Mouse (Mus musculus) limb, embryonic 10.5 days (tissue): ENCODE measurements around the gene Eci3. TPM values are rescaled to one million over a fixed set of nuclear protein-coding genes. Genes with fewer than 3 reads are reported as not detected.
"Not testable (repeated sequence)": the region's sequence is repeated elsewhere in the genome, so short reads cannot be mapped to it uniquely, and the experiment has no call there.

Experiments used
- DNase-seq: peaks from one replicate; pipeline ENCODE4 v3.0.0-alpha.2; 2017; ENCODE audit warnings: low spot score
- H3K27ac ChIP-seq: fragments of 300-500 bp; sonication (generic); 2 replicates; pipeline ENCODE4 v1.5.1; 2016; ENCODE audit warnings: mild to moderate bottlenecking
- H3K27me3 ChIP-seq: fragments of 300-500 bp; sonication (generic); 2 replicates; pipeline ENCODE4 v1.6.1; 2016; ENCODE audit warnings: low read depth, mild to moderate bottlenecking; ENCODE audit not compliant: poor library complexity, severe bottlenecking
- H3K36me3 ChIP-seq: fragments of 300-500 bp; sonication (generic); 2 replicates; pipeline ENCODE4 v1.6.1; 2016; ENCODE audit warnings: mild to moderate bottlenecking, moderate library complexity
- H3K4me1 ChIP-seq: fragments of 300-500 bp; sonication (generic); 2 replicates; pipeline ENCODE4 v1.6.1; 2016
- H3K4me3 ChIP-seq: fragments of 300-500 bp; sonication (generic); 2 replicates; pipeline ENCODE4 v1.5.1; 2016; ENCODE audit warnings: mild to moderate bottlenecking, moderate library complexity
- H3K9me3 ChIP-seq: fragments of 300-500 bp; sonication (generic); replicated peaks from 2 replicates; pipeline ENCODE4 v1.6.1; 2016; ENCODE audit warnings: mild to moderate bottlenecking
- WGBS: fragments of 180-500 bp; shearing (Covaris S2); methylation state at CpG from one replicate; pipeline ENCODE4 v1.1.7; 2016; 5-methylcytosine and 5-hydroxymethylcytosine counted together
- polyA plus RNA-seq: library from polyadenylated mRNA; unstranded; fragments of >200 nt; fragmentation: Nextera tagmentation; extraction: Ambion mirVana; gene quantifications from 2 replicates; pipeline ENCODE4 v1.2.1, GENCODE M21; 2016

Gene Eci3
- polyA plus RNA-seq, result 0.15 TPM in 1 of 2 replicates, not detected in the other

DNA sequence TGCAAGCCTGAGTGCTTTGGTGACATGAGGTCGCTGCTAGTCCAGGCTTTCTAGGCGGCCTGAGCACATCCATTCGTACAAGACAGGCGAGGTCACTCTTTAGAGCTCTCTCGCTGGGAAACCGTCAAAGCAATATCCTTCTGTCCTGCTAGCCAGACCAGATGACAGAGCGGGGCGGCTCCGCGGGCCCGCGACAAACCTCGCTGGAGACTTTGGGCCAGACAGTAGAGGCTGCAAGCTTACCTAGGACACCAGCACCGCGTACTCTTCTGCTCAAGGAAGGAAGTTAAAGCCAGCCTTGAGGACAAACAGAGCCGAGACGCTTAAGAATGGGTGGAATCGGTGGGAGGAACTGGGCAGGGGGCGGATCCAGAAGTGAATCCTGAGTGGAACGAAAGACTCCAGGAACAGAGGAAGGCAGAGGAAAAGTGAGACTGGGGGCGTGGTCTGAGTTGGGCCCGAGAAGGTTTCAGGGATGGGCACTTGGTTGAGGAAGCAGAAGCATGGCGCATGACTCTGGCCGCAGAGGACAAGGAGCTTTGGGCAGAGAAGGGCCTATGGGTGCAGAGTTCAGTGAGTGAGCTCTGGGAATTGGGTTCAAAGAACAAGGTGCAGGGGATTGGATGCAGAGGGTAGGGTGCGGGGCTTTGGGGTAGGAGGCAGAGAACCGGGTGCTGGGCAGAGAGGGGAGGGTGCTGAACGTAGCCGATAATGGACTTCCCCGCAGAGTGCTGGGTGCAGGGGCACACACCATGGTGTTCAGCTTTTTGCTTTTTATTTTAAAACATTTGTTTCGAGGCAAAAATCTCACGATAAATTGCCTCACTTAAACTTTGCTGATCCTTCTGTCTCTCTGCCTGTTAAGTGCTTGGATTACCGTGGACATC lies at the start of gene Eci3:
Eci3 (minus strand) TSS at position 300 of the 887 bp plus-strand sequence.
- DNase-seq, result peak; percentile 59
- peak within 1 kb of the TSS; percentile 58 for H3K4me3 ChIP-seq
- no peaks in the 10 kb centered on the region for H3K9me3 ChIP-seq
- H3K4me1 ChIP-seq, result peaks cover 12% of the 10 kb centered on the region
- no peak within 1 kb of the TSS for H3K27ac ChIP-seq
- WGBS, result 2% methylated on average over 32 of the region's 32 CpGs
- peaks cover 43% of the 10 kb centered on the region for H3K27me3 ChIP-seq
- no peaks in the 10 kb centered on the region for H3K36me3 ChIP-seq

DNA sequence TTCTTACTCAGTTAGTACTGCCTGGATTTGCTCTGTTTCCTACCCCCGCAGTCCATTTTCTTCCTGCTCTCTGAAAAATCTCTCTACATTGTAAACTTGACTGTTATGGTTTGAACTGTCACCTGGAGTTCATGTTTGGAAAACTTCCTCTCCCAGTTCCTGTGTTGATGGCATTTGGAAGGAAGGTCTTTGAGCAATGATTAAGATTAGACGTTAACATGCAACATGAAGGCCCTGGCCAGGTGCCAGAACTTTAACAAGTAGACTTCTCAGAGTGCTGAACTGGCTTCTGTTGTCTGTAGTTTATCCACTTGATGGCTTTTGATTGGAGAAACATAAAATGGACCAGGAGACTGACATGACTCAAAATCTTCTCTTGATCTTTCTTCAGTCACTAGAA lies 32.3 kb upstream of the Eci3 start:
- H3K4me1 ChIP-seq, result peaks cover 19% of the 10 kb centered on the region
- H3K4me3 ChIP-seq, result no peak overlapping the region
- DNase-seq, result no peak
- 87% methylated on average over 2 of the region's 2 CpGs for WGBS
- H3K9me3 ChIP-seq, result no peaks in the 10 kb centered on the region
- no peaks in the 10 kb centered on the region for H3K27me3 ChIP-seq
- no peak overlapping the region for H3K27ac ChIP-seq
- no peaks in the 10 kb centered on the region for H3K36me3 ChIP-seq

DNA sequence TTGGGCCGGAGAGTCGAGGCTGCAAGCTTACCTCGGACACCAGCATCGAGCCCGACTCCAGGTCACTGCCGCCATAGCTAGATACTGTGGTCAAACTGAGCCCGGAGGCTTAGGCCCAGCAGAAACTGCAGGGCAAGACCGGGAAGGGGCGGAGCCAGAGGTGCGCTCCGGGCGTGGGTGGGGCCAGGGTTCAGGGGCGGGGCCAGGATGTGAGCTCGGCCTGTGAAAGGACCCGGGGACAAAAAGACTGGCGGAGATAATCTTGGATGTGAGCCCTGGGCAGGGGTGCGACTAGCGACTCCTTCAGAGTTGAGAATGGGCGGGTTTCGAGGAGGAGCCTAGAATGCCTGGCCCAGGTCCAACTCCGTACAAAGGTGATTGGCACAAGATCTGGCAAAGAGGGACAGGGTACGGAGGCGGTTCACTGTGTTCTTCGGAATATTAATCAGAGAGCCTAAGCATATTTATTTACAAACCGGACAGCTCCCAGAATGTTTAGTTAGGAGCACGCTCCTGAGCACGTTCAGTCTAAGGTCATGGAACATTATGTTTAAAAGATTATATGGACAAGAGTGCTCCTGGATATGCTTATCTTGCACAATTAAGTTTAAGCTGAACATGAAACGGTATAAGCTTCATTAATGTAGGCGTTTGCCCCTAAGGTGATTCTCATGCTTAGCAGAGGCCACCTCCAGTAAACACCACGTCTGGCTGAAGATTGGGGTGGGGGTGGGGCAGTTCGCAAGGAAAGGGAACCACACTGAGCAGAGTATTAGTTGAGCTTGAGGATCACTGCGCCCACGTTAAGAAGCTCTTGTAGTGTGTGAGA lies 30.6 kb upstream of the Eci3 start:
- Histone ChIP-seq H3K4me1 (peaks cover 19% of the 10 kb centered on the region), H3K27me3 (no peaks in the 10 kb centered on the region), H3K9me3 (no peaks in the 10 kb centered on the region), H3K4me3 (peak overlapping the region; percentile 70), H3K36me3 (peaks cover 11% of the 10 kb centered on the region), H3K27ac (peak overlapping the region; percentile 91)
- WGBS, result 1% methylated on average over 33 of the region's 33 CpGs
- peak; percentile 97 for DNase-seq

GRCm38 (mm10) chr13:34993595-34993982 lies 30.0 kb upstream of the Eci3 start:
- 2% methylated on average over 22 of the region's 22 CpGs for WGBS
- Histone ChIP-seq H3K4me3 (peak overlapping the region; percentile 70), H3K27ac (peak overlapping the region; percentile 91), H3K36me3 (peaks cover 17% of the 10 kb centered on the region), H3K9me3 (no peaks in the 10 kb centered on the region), H3K27me3 (no peaks in the 10 kb centered on the region), H3K4me1 (peaks cover 19% of the 10 kb centered on the region)
- no peak for DNase-seq

DNA sequence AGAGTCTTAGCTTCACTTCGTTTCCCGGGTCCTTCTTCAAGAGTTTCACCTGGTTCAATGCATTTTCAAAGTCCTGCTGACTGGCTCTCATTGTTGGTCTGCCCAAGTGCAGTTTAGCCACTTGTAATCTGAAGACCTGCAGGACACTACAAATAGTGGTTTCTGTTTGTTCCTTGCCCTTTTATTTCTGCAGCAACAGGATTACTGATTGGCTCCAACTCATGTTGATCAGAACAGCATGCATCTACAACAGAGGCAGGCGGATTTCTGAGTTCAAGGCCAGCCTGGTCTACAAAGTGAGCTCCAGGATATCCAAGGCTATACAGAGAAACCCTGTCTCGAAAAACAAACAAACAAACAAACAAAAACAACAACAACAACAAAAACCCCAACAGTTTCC lies 29.5 kb upstream of the Eci3 start:
- peak overlapping the region; percentile 91 for H3K27ac ChIP-seq
- 86% methylated on average over 4 of the region's 4 CpGs for WGBS
- no peaks in the 10 kb centered on the region for H3K27me3 ChIP-seq
- H3K4me3 ChIP-seq, result peak overlapping the region; percentile 70
- no peaks in the 10 kb centered on the region for H3K9me3 ChIP-seq
- H3K36me3 ChIP-seq, result peaks cover 22% of the 10 kb centered on the region
- no peak for DNase-seq
- H3K4me1 ChIP-seq, result peaks cover 19% of the 10 kb centered on the region

DNA sequence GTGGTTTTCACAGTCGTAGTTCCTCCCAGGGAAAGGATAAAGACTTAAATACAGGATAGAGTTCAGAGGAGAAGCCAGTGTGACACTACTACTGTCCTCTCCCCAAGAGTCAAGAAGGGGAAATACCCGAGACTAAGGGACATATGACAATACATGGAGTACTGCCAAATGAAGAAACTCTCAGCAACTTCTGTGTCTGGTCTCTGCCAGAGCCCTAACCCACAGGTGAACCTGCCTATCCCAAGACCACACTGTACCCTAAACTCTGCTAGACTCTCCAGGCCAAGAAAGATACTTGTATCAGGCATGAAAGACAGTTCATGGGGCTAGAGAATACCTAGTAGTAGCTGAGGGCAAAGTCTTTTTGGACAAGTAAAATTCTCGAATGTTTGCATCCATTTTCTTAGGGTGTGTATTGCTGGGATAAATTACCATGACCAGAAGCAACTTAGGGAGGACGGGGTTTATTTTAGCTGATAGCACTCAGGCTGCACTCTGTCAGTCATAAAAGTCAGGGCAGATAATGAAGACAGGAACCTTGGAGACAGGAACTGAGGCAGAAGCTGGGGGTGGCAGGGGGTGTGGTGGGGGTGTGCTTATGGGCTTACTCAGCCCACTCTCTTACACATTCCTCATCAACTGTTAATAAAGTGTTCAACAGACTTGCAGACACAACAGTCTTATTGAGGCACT lies 28.1 kb upstream of the Eci3 start:
- Histone ChIP-seq H3K27ac (no peak overlapping the region), H3K9me3 (no peaks in the 10 kb centered on the region), H3K27me3 (no peaks in the 10 kb centered on the region), H3K4me1 (peaks cover 19% of the 10 kb centered on the region), H3K4me3 (no peak overlapping the region), H3K36me3 (peaks cover 35% of the 10 kb centered on the region)
- DNase-seq, result no peak
- WGBS, result 80% methylated on average over 4 of the region's 4 CpGs

- not testable (repeated sequence) for H3K27me3 ChIP-seq, DNase-seq, H3K4me1 ChIP-seq, H3K27ac ChIP-seq, H3K9me3 ChIP-seq, H3K4me3 ChIP-seq
- peaks cover 95% of the 10 kb centered on the region for H3K36me3 ChIP-seq
- 95% methylated on average over 1 of the region's 1 CpGs for WGBS
Observed at GRCm38 (mm10) chr13:34983479-34983878, 19.9 kb upstream of the Eci3 start.

DNA sequence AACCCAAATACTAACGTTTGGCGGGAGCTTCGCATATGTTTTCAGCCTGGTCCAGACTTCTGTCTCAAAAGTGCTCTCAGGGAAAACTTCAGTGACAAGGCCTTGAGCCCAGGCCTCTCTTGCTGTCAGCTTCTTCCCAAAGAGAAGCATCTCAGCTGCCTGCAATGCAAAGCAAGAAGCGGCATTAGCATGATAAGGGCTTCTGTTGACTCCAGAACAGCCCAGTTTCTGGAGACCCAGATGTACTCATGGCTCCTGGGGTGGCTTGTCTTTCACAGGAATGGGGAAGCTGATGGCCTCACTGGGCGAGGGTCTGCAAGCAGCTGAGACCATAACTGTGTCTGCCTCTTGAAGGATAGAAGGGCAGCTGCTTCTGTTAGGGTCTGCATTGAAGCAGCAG lies 15.0 kb upstream of the Eci3 start:
- H3K9me3 ChIP-seq, H3K4me3 ChIP-seq, H3K4me1 ChIP-seq, H3K27me3 ChIP-seq, H3K27ac ChIP-seq, DNase-seq: not testable (repeated sequence)
- WGBS, result 81% methylated on average over 5 of the region's 5 CpGs
- peaks cover 70% of the 10 kb centered on the region for H3K36me3 ChIP-seq

DNA sequence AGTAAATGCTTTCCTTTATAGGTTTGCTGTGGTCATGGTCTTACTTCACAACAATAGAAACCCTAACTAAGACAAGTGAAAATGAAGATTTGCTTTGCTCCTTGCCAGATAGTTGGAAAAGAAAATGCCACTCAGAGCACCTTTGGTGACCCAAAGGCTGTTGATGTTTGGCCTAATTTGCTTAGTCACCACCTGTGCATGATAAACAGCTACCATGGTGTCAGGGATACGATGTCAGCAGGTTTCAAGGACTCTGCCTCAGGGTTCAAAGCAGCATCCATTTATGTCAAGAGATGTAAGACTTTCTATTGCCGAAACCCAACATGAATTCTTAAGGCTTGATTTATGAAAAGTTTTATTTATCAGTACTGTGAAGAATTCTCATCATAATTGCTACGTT lies 13.8 kb upstream of the Eci3 start:
- 94% methylated on average over 3 of the region's 3 CpGs for WGBS
- H3K36me3 ChIP-seq, result peaks cover 59% of the 10 kb centered on the region

DNA sequence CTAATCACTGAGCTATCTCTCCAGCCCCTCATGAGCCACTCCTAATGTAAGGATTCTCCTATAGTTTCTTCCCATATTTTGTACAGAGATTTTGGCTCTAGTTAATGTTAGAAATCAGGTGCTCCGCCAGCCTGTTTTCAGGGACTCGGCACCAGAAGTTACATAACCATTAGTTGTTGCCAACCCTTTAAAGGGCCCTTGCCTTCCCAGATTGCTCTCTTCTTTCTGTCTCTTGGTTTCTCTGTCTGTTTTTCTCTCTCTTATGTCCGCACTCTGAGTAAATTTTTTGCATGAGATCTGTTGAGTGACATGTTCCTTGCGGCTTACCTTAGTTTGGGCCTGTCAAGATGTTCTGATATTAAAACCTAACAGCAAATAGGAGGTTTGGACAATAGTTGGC lies 12.5 kb upstream of the Eci3 start:
- no peaks in the 10 kb centered on the region for H3K9me3 ChIP-seq
- 93% methylated on average over 4 of the region's 4 CpGs for WGBS
- no peak for DNase-seq
- H3K27me3 ChIP-seq, result no peaks in the 10 kb centered on the region
- H3K4me3 ChIP-seq, result no peak overlapping the region
- H3K4me1 ChIP-seq, result no peaks in the 10 kb centered on the region
- peaks cover 48% of the 10 kb centered on the region for H3K36me3 ChIP-seq
- no peak overlapping the region for H3K27ac ChIP-seq

More for the DNA sequence above, 13.8 kb upstream of the Eci3 start:
- Histone ChIP-seq H3K9me3 (no peaks in the 10 kb centered on the region), H3K27me3 (no peaks in the 10 kb centered on the region), H3K4me1 (no peaks in the 10 kb centered on the region), H3K4me3 (no peak overlapping the region), H3K27ac (no peak overlapping the region)
- DNase-seq, result no peak

DNA sequence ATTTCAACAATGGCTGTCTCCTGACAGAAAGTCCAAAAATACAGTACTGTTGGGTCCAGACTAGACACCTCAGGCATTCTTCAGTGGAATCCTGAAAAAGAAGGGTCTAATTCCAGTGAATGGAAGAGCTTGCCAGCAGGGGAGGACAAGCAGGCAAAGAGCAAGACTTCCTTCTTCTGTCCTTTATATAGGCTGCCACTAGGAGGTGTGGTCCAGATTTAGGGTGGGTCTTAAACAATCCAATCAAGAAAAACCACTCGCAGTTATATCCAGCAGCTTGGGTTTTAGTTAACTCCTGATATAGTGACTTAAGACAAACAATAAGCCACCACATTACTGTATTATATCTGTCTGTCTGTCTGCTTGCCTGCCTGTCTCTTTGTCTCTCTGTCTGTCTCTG lies 10.2 kb upstream of the Eci3 start:
- no peaks in the 10 kb centered on the region for H3K9me3 ChIP-seq
- 36% methylated on average over 1 of the region's 1 CpGs for WGBS
- no peaks in the 10 kb centered on the region for H3K27me3 ChIP-seq
- H3K4me1 ChIP-seq, result no peaks in the 10 kb centered on the region
- no peak for DNase-seq
- peaks cover 26% of the 10 kb centered on the region for H3K36me3 ChIP-seq
- no peak overlapping the region for H3K27ac ChIP-seq
- H3K4me3 ChIP-seq, result no peak overlapping the region

GRCm38 (mm10) chr13:34973149-34973548 lies 9.5 kb upstream of the Eci3 start:
- Histone ChIP-seq H3K4me3 (no peak overlapping the region), H3K36me3 (peaks cover 20% of the 10 kb centered on the region), H3K4me1 (no peaks in the 10 kb centered on the region), H3K27ac (no peak overlapping the region), H3K9me3 (no peaks in the 10 kb centered on the region), H3K27me3 (no peaks in the 10 kb centered on the region)
- WGBS, result 29% methylated on average over 1 of the region's 1 CpGs
- no peak for DNase-seq

GRCm38 (mm10) chr13:34972456-34972855 lies 8.8 kb upstream of the Eci3 start:
- H3K4me3 ChIP-seq, H3K4me1 ChIP-seq, H3K9me3 ChIP-seq, H3K27me3 ChIP-seq, DNase-seq, H3K27ac ChIP-seq: not testable (repeated sequence)
- peaks cover 13% of the 10 kb centered on the region for H3K36me3 ChIP-seq
